Mouse (Mus musculus): ENCODE data around the gene Cyp21a1.
"Not testable (repeated sequence)": the region's sequence is repeated elsewhere in the genome, so short reads cannot be mapped to it uniquely, and the experiment has no call there.

Cyp21a1 gene

GRCm38 (mm10) chr17:34808599-34809205 is 4.3 kb upstream of the Cyp21a1 start:
- H3K27me3 ChIP-seq (ENCODE audit: insufficient read depth, low read length) = 0 out of 2 replicates have a peak, but pooled peaks cover 5% of the 10 kb centered on the region
- TF ChIP-seq NANOG (IDR thresholded peaks at IDR 0.05; ENCODE audit: borderline replicate concordance, low read length) = no peak
- TF ChIP-seq CTCF (conservative IDR thresholded peaks at IDR 0.05; ENCODE audit: low read length) = no peak
- no peak for TF ChIP-seq POU5F1 (IDR thresholded peaks at IDR 0.05; ENCODE audit: borderline replicate concordance, low read length)

GRCm38 (mm10) chr17:34807176-34807575 is 2.8 kb upstream of the Cyp21a1 start:
- TF ChIP-seq CTCF (conservative IDR thresholded peaks at IDR 0.05; ENCODE audit: low read length) = no peak
- no peak for TF ChIP-seq POU5F1 (IDR thresholded peaks at IDR 0.05; ENCODE audit: borderline replicate concordance, low read length)
- no peak for TF ChIP-seq NANOG (IDR thresholded peaks at IDR 0.05; ENCODE audit: borderline replicate concordance, low read length)
- peaks cover 8% of the 10 kb centered on the region for H3K4me1 ChIP-seq (replicated peaks; ENCODE audit: low read depth, low read length)
- H3K9me3 ChIP-seq (ENCODE audit: low read length) = peaks cover 7% of the 10 kb centered on the region
- no peaks in the 10 kb centered on the region for H3K36me3 ChIP-seq (ENCODE audit: insufficient read depth, low read length)
- 0 out of 2 replicates have a peak, but pooled peaks cover 7% of the 10 kb centered on the region for H3K27me3 ChIP-seq (ENCODE audit: insufficient read depth, low read length)
- no peak overlapping the region for H3K4me3 ChIP-seq (replicated peaks; ENCODE audit: low read length)

More at GRCm38 (mm10) chr17:34808599-34809205, 4.3 kb upstream of the Cyp21a1 start:
- no peaks in the 10 kb centered on the region for H3K36me3 ChIP-seq (ENCODE audit: insufficient read depth, low read length)
- H3K4me3 ChIP-seq (replicated peaks; ENCODE audit: low read length) = no peak overlapping the region
- H3K9me3 ChIP-seq (ENCODE audit: low read length) = peaks cover 7% of the 10 kb centered on the region
- peaks cover 11% of the 10 kb centered on the region for H3K4me1 ChIP-seq (replicated peaks; ENCODE audit: low read depth, low read length)

GRCm38 (mm10) chr17:34804871-34805562 is 656 bp upstream of the Cyp21a1 start:
- TF ChIP-seq CTCF (conservative IDR thresholded peaks at IDR 0.05; ENCODE audit: low read length) (peak; percentile 63), NANOG (IDR thresholded peaks at IDR 0.05; ENCODE audit: borderline replicate concordance, low read length) (no peak)
- H3K27me3 ChIP-seq (ENCODE audit: insufficient read depth, low read length) = peaks cover 12% of the 10 kb centered on the region; the same call in 1 of the 2 replicates
- peaks cover 7% of the 10 kb centered on the region for H3K9me3 ChIP-seq (ENCODE audit: low read length)
- H3K36me3 ChIP-seq (ENCODE audit: insufficient read depth, low read length) = no peaks in the 10 kb centered on the region
- no peaks in the 10 kb centered on the region for H3K4me1 ChIP-seq (replicated peaks; ENCODE audit: low read depth, low read length)
- H3K4me3 ChIP-seq (replicated peaks; ENCODE audit: low read length) = no peak overlapping the region

GRCm38 (mm10) chr17:34803367-34803766 is 994 bp downstream of the Cyp21a1 start:
- H3K4me1 ChIP-seq (replicated peaks; ENCODE audit: low read depth, low read length); H3K9me3 ChIP-seq (ENCODE audit: low read length); H3K4me3 ChIP-seq (replicated peaks; ENCODE audit: low read length); H3K36me3 ChIP-seq (ENCODE audit: insufficient read depth, low read length): not testable (repeated sequence)
- peaks cover 19% of the 10 kb centered on the region for H3K27me3 ChIP-seq (ENCODE audit: insufficient read depth, low read length)

- H3K4me1 ChIP-seq (replicated peaks; ENCODE audit: low read depth, low read length); H3K4me3 ChIP-seq (replicated peaks; ENCODE audit: low read length); H3K9me3 ChIP-seq (ENCODE audit: low read length); H3K36me3 ChIP-seq (ENCODE audit: insufficient read depth, low read length): not testable (repeated sequence)
- H3K27me3 ChIP-seq (ENCODE audit: insufficient read depth, low read length) = peaks cover 19% of the 10 kb centered on the region
Observed at GRCm38 (mm10) chr17:34802756-34803155, 1.6 kb downstream of the Cyp21a1 start.

- peaks cover 19% of the 10 kb centered on the region for H3K27me3 ChIP-seq (ENCODE audit: insufficient read depth, low read length)
- not testable (repeated sequence) for H3K9me3 ChIP-seq (ENCODE audit: low read length); H3K4me3 ChIP-seq (replicated peaks; ENCODE audit: low read length); H3K36me3 ChIP-seq (ENCODE audit: insufficient read depth, low read length); H3K4me1 ChIP-seq (replicated peaks; ENCODE audit: low read depth, low read length)
Observed at GRCm38 (mm10) chr17:34800781-34801305, 3.5 kb downstream of the Cyp21a1 start.

GRCm38 (mm10) chr17:34799531-34799925 is 4.8 kb downstream of the Cyp21a1 start:
- H3K4me3 ChIP-seq (replicated peaks; ENCODE audit: low read length) = no peak overlapping the region
- H3K36me3 ChIP-seq (ENCODE audit: insufficient read depth, low read length) = no peaks in the 10 kb centered on the region
- peaks cover 19% of the 10 kb centered on the region for H3K27me3 ChIP-seq (ENCODE audit: insufficient read depth, low read length)
- TF ChIP-seq CTCF (conservative IDR thresholded peaks at IDR 0.05; ENCODE audit: low read length) (no peak), POU5F1 (IDR thresholded peaks at IDR 0.05; ENCODE audit: borderline replicate concordance, low read length) (no peak), NANOG (IDR thresholded peaks at IDR 0.05; ENCODE audit: borderline replicate concordance, low read length) (no peak)
- H3K9me3 ChIP-seq (ENCODE audit: low read length) = peaks cover 10% of the 10 kb centered on the region
- no peaks in the 10 kb centered on the region for H3K4me1 ChIP-seq (replicated peaks; ENCODE audit: low read depth, low read length)

GRCm38 (mm10) chr17:34798866-34799530 is 5.4 kb downstream of the Cyp21a1 start:
- peaks cover 10% of the 10 kb centered on the region for H3K9me3 ChIP-seq (ENCODE audit: low read length)
- H3K4me1 ChIP-seq (replicated peaks; ENCODE audit: low read depth, low read length) = no peaks in the 10 kb centered on the region
- H3K36me3 ChIP-seq (ENCODE audit: insufficient read depth, low read length) = no peaks in the 10 kb centered on the region
- H3K27me3 ChIP-seq (ENCODE audit: insufficient read depth, low read length) = peaks cover 19% of the 10 kb centered on the region
- no peak for TF ChIP-seq POU5F1 (IDR thresholded peaks at IDR 0.05; ENCODE audit: borderline replicate concordance, low read length)
- TF ChIP-seq NANOG (IDR thresholded peaks at IDR 0.05; ENCODE audit: borderline replicate concordance, low read length) = no peak
- no peak for TF ChIP-seq CTCF (conservative IDR thresholded peaks at IDR 0.05; ENCODE audit: low read length)
- H3K4me3 ChIP-seq (replicated peaks; ENCODE audit: low read length) = no peak overlapping the region

- peaks cover 19% of the 10 kb centered on the region for H3K27me3 ChIP-seq (ENCODE audit: insufficient read depth, low read length)
- H3K9me3 ChIP-seq (ENCODE audit: low read length) = peaks cover 19% of the 10 kb centered on the region
- H3K4me3 ChIP-seq (replicated peaks; ENCODE audit: low read length); H3K36me3 ChIP-seq (ENCODE audit: insufficient read depth, low read length); H3K4me1 ChIP-seq (replicated peaks; ENCODE audit: low read depth, low read length): not testable (repeated sequence)
Observed at GRCm38 (mm10) chr17:34798071-34798470, 6.3 kb downstream of the Cyp21a1 start.

GRCm38 (mm10) chr17:34797211-34797995 is 7.0 kb downstream of the Cyp21a1 start:
- not testable (repeated sequence) for H3K4me1 ChIP-seq (replicated peaks; ENCODE audit: low read depth, low read length); H3K36me3 ChIP-seq (ENCODE audit: insufficient read depth, low read length); H3K4me3 ChIP-seq (replicated peaks; ENCODE audit: low read length)
- peaks cover 19% of the 10 kb centered on the region for H3K27me3 ChIP-seq (ENCODE audit: insufficient read depth, low read length)
- peaks cover 26% of the 10 kb centered on the region for H3K9me3 ChIP-seq (ENCODE audit: low read length)

Measured in E14TG2a.4 (cell line).